Mouse (Mus musculus) forebrain, embryonic 10.5 days (tissue): ENCODE results near the gene Kcnn4. TPM values are rescaled to one million over a fixed set of nuclear protein-coding genes. Genes with fewer than 3 reads are reported as not detected.

Experiments
- DNase-seq: peaks from one replicate; pipeline ENCODE4 v3.0.0-alpha.2; 2017; ENCODE audit warnings: low spot score; ENCODE audit errors: extremely low spot score
- H3K27ac ChIP-seq: fragments of 300-500 bp; sonication (generic); 2 replicates; pipeline ENCODE4 v1.5.1; 2016; ENCODE audit warnings: mild to moderate bottlenecking
- H3K27me3 ChIP-seq: fragments of 300-500 bp; sonication (generic); 2 replicates; pipeline ENCODE4 v1.6.1; 2016; ENCODE audit warnings: mild to moderate bottlenecking; ENCODE audit not compliant: poor library complexity, severe bottlenecking
- H3K36me3 ChIP-seq: fragments of 300-500 bp; sonication (generic); replicated peaks from 2 replicates; pipeline ENCODE4 v1.6.1; 2016; ENCODE audit warnings: mild to moderate bottlenecking, moderate library complexity
- H3K4me1 ChIP-seq: fragments of 300-500 bp; sonication (generic); 2 replicates; pipeline ENCODE4 v1.6.1; 2016
- H3K4me3 ChIP-seq: fragments of 300-500 bp; sonication (generic); 2 replicates; pipeline ENCODE4 v1.5.1; 2016; ENCODE audit warnings: mild to moderate bottlenecking, moderate library complexity
- H3K9me3 ChIP-seq: fragments of 300-500 bp; sonication (generic); 2 replicates; pipeline ENCODE4 v1.6.1; 2016; ENCODE audit warnings: mild to moderate bottlenecking, moderate library complexity
- WGBS: fragments of 180-500 bp; shearing (Covaris S2); methylation state at CpG from one replicate; pipeline ENCODE4 v1.1.7; 2016; 5-methylcytosine and 5-hydroxymethylcytosine counted together
- polyA plus RNA-seq: library from polyadenylated mRNA; unstranded; fragments of >200 nt; fragmentation: Nextera tagmentation; extraction: Ambion mirVana; gene quantifications from 2 replicates; pipeline ENCODE4 v1.2.1, GENCODE M21; 2016

Gene Kcnn4
- polyA plus RNA-seq, 1 experiment from 2014 or later = 5.1 TPM

- Histone ChIP-seq H3K36me3 (no peaks in the 10 kb centered on the region), H3K27me3 (no peaks in the 10 kb centered on the region), H3K27ac (peak overlapping the region; percentile 79), H3K4me1 (peaks cover 17% of the 10 kb centered on the region), H3K4me3 (peak overlapping the region; percentile 26), H3K9me3 (no peaks in the 10 kb centered on the region)
- DNase-seq = no peak
- WGBS = 87% methylated on average over 7 of the region's 7 CpGs
Measured at GRCm38 (mm10) chr7:24371012-24371808, 1.1 kb downstream of the Kcnn4 start.

GRCm38 (mm10) chr7:24371809-24372145, 1.7 kb downstream of the Kcnn4 start:
- no peak for DNase-seq
- peak overlapping the region; percentile 79; the same call in 1 of the 2 replicates for H3K27ac ChIP-seq
- no peaks in the 10 kb centered on the region for H3K36me3 ChIP-seq
- H3K4me1 ChIP-seq = peaks cover 18% of the 10 kb centered on the region
- WGBS = 72% methylated on average over 3 of the region's 3 CpGs
- H3K4me3 ChIP-seq = peak overlapping the region; percentile 14
- H3K27me3 ChIP-seq = peaks cover 5% of the 10 kb centered on the region
- H3K9me3 ChIP-seq = no peaks in the 10 kb centered on the region

- no peak for DNase-seq
- H3K27me3 ChIP-seq = peaks cover 10% of the 10 kb centered on the region
- peaks cover 23% of the 10 kb centered on the region for H3K4me1 ChIP-seq
- H3K4me3 ChIP-seq = no peak overlapping the region; the same call in 1 of the 2 replicates
- H3K27ac ChIP-seq = peak overlapping the region; percentile 79; the same call in 1 of the 2 replicates
- 90% methylated on average over 11 of the region's 11 CpGs for WGBS
- no peaks in the 10 kb centered on the region for H3K9me3 ChIP-seq
- H3K36me3 ChIP-seq = no peaks in the 10 kb centered on the region
Measured at GRCm38 (mm10) chr7:24372300-24372699, 2.2 kb downstream of the Kcnn4 start.

GRCm38 (mm10) chr7:24372786-24373185, 2.7 kb downstream of the Kcnn4 start:
- Histone ChIP-seq H3K4me1 (peaks cover 28% of the 10 kb centered on the region), H3K36me3 (no peaks in the 10 kb centered on the region), H3K9me3 (no peaks in the 10 kb centered on the region), H3K27ac (peak overlapping the region; percentile 79), H3K4me3 (no peak overlapping the region; the same call in 1 of the 2 replicates), H3K27me3 (peaks cover 15% of the 10 kb centered on the region)
- no peak for DNase-seq
- WGBS = 77% methylated on average over 4 of the region's 4 CpGs

GRCm38 (mm10) chr7:24373538-24374379, 3.7 kb downstream of the Kcnn4 start:
- Histone ChIP-seq H3K4me3 (no peak overlapping the region), H3K27ac (peak overlapping the region; percentile 79), H3K36me3 (no peaks in the 10 kb centered on the region), H3K4me1 (peaks cover 32% of the 10 kb centered on the region), H3K27me3 (peaks cover 20% of the 10 kb centered on the region), H3K9me3 (no peaks in the 10 kb centered on the region)
- DNase-seq = no peak
- 46% methylated on average over 20 of the region's 20 CpGs for WGBS

GRCm38 (mm10) chr7:24376456-24376855, 6.4 kb downstream of the Kcnn4 start:
- Histone ChIP-seq H3K4me3 (no peak overlapping the region), H3K9me3 (no peaks in the 10 kb centered on the region), H3K36me3 (no peaks in the 10 kb centered on the region), H3K4me1 (peaks cover 36% of the 10 kb centered on the region), H3K27ac (peak overlapping the region; percentile 82; the same call in 1 of the 2 replicates), H3K27me3 (peaks cover 20% of the 10 kb centered on the region)
- DNase-seq = no peak
- WGBS = 89% methylated on average over 8 of the region's 8 CpGs

GRCm38 (mm10) chr7:24377091-24377865, 7.2 kb downstream of the Kcnn4 start:
- Histone ChIP-seq H3K9me3 (no peaks in the 10 kb centered on the region), H3K4me3 (peak overlapping the region; percentile 50), H3K27ac (peak overlapping the region; percentile 82), H3K4me1 (peaks cover 36% of the 10 kb centered on the region), H3K36me3 (no peaks in the 10 kb centered on the region), H3K27me3 (peaks cover 20% of the 10 kb centered on the region)
- DNase-seq = peak; percentile 63
- 8% methylated on average over 49 of the region's 49 CpGs for WGBS

GRCm38 (mm10) chr7:24378049-24378701, 8.1 kb downstream of the Kcnn4 start:
- no peak for DNase-seq
- Histone ChIP-seq H3K4me3 (no peak overlapping the region), H3K36me3 (no peaks in the 10 kb centered on the region), H3K4me1 (peaks cover 35% of the 10 kb centered on the region), H3K9me3 (no peaks in the 10 kb centered on the region), H3K27me3 (peaks cover 20% of the 10 kb centered on the region), H3K27ac (no peak overlapping the region)
- WGBS = 79% methylated on average over 10 of the region's 10 CpGs

GRCm38 (mm10) chr7:24379934-24380333, 9.9 kb downstream of the Kcnn4 start:
- Histone ChIP-seq H3K4me1 (peaks cover 30% of the 10 kb centered on the region), H3K27me3 (peaks cover 33% of the 10 kb centered on the region), H3K27ac (peak overlapping the region; percentile 70), H3K9me3 (no peaks in the 10 kb centered on the region), H3K4me3 (no peak overlapping the region), H3K36me3 (no peaks in the 10 kb centered on the region)
- DNase-seq = peak; percentile 17
- WGBS = 58% methylated on average over 7 of the region's 7 CpGs

- H3K4me3 ChIP-seq = no peak overlapping the region
- H3K36me3 ChIP-seq = no peaks in the 10 kb centered on the region
- H3K27ac ChIP-seq = peak overlapping the region; percentile 70
- no peaks in the 10 kb centered on the region for H3K9me3 ChIP-seq
- DNase-seq = no peak
- peaks cover 33% of the 10 kb centered on the region for H3K27me3 ChIP-seq
- peaks cover 30% of the 10 kb centered on the region for H3K4me1 ChIP-seq
- 67% methylated on average over 2 of the region's 2 CpGs for WGBS
Measured at GRCm38 (mm10) chr7:24380370-24380769, 10.3 kb downstream of the Kcnn4 start.

- WGBS = 84% methylated on average over 16 of the region's 16 CpGs
- H3K4me1 ChIP-seq = peaks cover 19% of the 10 kb centered on the region
- no peak for DNase-seq
- no peaks in the 10 kb centered on the region for H3K9me3 ChIP-seq
- H3K4me3 ChIP-seq = no peak overlapping the region
- H3K27me3 ChIP-seq = peaks cover 17% of the 10 kb centered on the region
- H3K27ac ChIP-seq = no peak overlapping the region
- no peaks in the 10 kb centered on the region for H3K36me3 ChIP-seq
Measured at GRCm38 (mm10) chr7:24382730-24383372, 12.8 kb downstream of the Kcnn4 start.
